Mouse (Mus musculus): ENCODE results near the gene St3gal2.
"Not testable (repeated sequence)": the region's sequence is repeated elsewhere in the genome, so short reads cannot be mapped to it uniquely, and the experiment has no call there.

St3gal2 gene

GRCm38 (mm10) chr8:110938882-110939589 is 19.3 kb downstream of the St3gal2 start:
- in situ Hi-C loops (cut with MboI; ENCODE audit: low pct_unique_long_range_greater_than_20kb in 1 of 2, low sequenced_read_pairs in 2 of 2, unreplicated experiment in 1 of 2) = no loop called here

GRCm38 (mm10) chr8:110940682-110941452 is 21.1 kb downstream of the St3gal2 start:
- in situ Hi-C loops (cut with MboI; ENCODE audit: low pct_unique_long_range_greater_than_20kb in 1 of 2, low sequenced_read_pairs in 2 of 2, unreplicated experiment in 1 of 2) = no loop called here

- in situ Hi-C loops (cut with MboI; ENCODE audit: low pct_unique_long_range_greater_than_20kb in 1 of 2, low sequenced_read_pairs in 2 of 2, unreplicated experiment in 1 of 2) = no loop called here
Observed at GRCm38 (mm10) chr8:110941453-110941948, 21.8 kb downstream of the St3gal2 start.

GRCm38 (mm10) chr8:110944276-110944876 is 24.7 kb downstream of the St3gal2 start:
- in situ Hi-C loops (cut with MboI; ENCODE audit: low pct_unique_long_range_greater_than_20kb in 1 of 2, low sequenced_read_pairs in 2 of 2, unreplicated experiment in 1 of 2) = no loop called here

- in situ Hi-C loops (cut with MboI; ENCODE audit: low pct_unique_long_range_greater_than_20kb in 1 of 2, low sequenced_read_pairs in 2 of 2, unreplicated experiment in 1 of 2) = no loop called here
Observed at GRCm38 (mm10) chr8:110945716-110946115, 26.0 kb downstream of the St3gal2 start.

- in situ Hi-C loops (cut with MboI; ENCODE audit: low pct_unique_long_range_greater_than_20kb in 1 of 2, low sequenced_read_pairs in 2 of 2, unreplicated experiment in 1 of 2) = no loop called here
Observed at GRCm38 (mm10) chr8:110950065-110950484, 30.4 kb downstream of the St3gal2 start.

- in situ Hi-C loops (cut with MboI; ENCODE audit: low pct_unique_long_range_greater_than_20kb in 1 of 2, low sequenced_read_pairs in 2 of 2, unreplicated experiment in 1 of 2) = no loop called here
Observed at GRCm38 (mm10) chr8:110954776-110955175, 35.1 kb downstream of the St3gal2 start.

GRCm38 (mm10) chr8:110956619-110957450 is 37.1 kb downstream of the St3gal2 start:
- in situ Hi-C loops (cut with MboI; ENCODE audit: low pct_unique_long_range_greater_than_20kb in 1 of 2, low sequenced_read_pairs in 2 of 2, unreplicated experiment in 1 of 2) = no loop called here

GRCm38 (mm10) chr8:110957471-110957870 is 37.7 kb downstream of the St3gal2 start:
- in situ Hi-C loops (cut with MboI; ENCODE audit: low pct_unique_long_range_greater_than_20kb in 1 of 2, low sequenced_read_pairs in 2 of 2, unreplicated experiment in 1 of 2) = no loop called here

- in situ Hi-C loops (cut with MboI; ENCODE audit: low pct_unique_long_range_greater_than_20kb in 1 of 2, low sequenced_read_pairs in 2 of 2, unreplicated experiment in 1 of 2) = no loop called here
Observed at GRCm38 (mm10) chr8:110958135-110958534, 38.4 kb downstream of the St3gal2 start.

GRCm38 (mm10) chr8:110958553-110958952 is 38.8 kb downstream of the St3gal2 start:
- in situ Hi-C loops (cut with MboI; ENCODE audit: low pct_unique_long_range_greater_than_20kb in 1 of 2, low sequenced_read_pairs in 2 of 2, unreplicated experiment in 1 of 2) = not testable (repeated sequence)

GRCm38 (mm10) chr8:110959071-110959780 is 39.5 kb downstream of the St3gal2 start:
- in situ Hi-C loops (cut with MboI; ENCODE audit: low pct_unique_long_range_greater_than_20kb in 1 of 2, low sequenced_read_pairs in 2 of 2, unreplicated experiment in 1 of 2) = no loop called here

- in situ Hi-C loops (cut with MboI; ENCODE audit: low pct_unique_long_range_greater_than_20kb in 1 of 2, low sequenced_read_pairs in 2 of 2, unreplicated experiment in 1 of 2) = no loop called here
Observed at GRCm38 (mm10) chr8:110959906-110960305, 40.2 kb downstream of the St3gal2 start.

- in situ Hi-C loops (cut with MboI; ENCODE audit: low pct_unique_long_range_greater_than_20kb in 1 of 2, low sequenced_read_pairs in 2 of 2, unreplicated experiment in 1 of 2) = no loop called here
Observed at GRCm38 (mm10) chr8:110963051-110963450, 43.3 kb downstream of the St3gal2 start.

- in situ Hi-C loops (cut with MboI; ENCODE audit: low pct_unique_long_range_greater_than_20kb in 1 of 2, low sequenced_read_pairs in 2 of 2, unreplicated experiment in 1 of 2) = no loop called here
Observed at GRCm38 (mm10) chr8:110964666-110965065, 44.9 kb downstream of the St3gal2 start.

- in situ Hi-C loops (cut with MboI; ENCODE audit: low pct_unique_long_range_greater_than_20kb in 1 of 2, low sequenced_read_pairs in 2 of 2, unreplicated experiment in 1 of 2) = no loop called here
Observed at GRCm38 (mm10) chr8:110965594-110965993, 45.9 kb downstream of the St3gal2 start.

GRCm38 (mm10) chr8:110966586-110966985 is 46.9 kb downstream of the St3gal2 start:
- in situ Hi-C loops (cut with MboI; ENCODE audit: low pct_unique_long_range_greater_than_20kb in 1 of 2, low sequenced_read_pairs in 2 of 2, unreplicated experiment in 1 of 2) = no loop called here

- in situ Hi-C loops (cut with MboI; ENCODE audit: low pct_unique_long_range_greater_than_20kb in 1 of 2, low sequenced_read_pairs in 2 of 2, unreplicated experiment in 1 of 2) = no loop called here
Observed at GRCm38 (mm10) chr8:110967326-110967725, 47.6 kb downstream of the St3gal2 start.

Measured in mouse embryonic stem cell (cell line).